Mouse (Mus musculus): ENCODE data around the gene Asic2.

DNA sequence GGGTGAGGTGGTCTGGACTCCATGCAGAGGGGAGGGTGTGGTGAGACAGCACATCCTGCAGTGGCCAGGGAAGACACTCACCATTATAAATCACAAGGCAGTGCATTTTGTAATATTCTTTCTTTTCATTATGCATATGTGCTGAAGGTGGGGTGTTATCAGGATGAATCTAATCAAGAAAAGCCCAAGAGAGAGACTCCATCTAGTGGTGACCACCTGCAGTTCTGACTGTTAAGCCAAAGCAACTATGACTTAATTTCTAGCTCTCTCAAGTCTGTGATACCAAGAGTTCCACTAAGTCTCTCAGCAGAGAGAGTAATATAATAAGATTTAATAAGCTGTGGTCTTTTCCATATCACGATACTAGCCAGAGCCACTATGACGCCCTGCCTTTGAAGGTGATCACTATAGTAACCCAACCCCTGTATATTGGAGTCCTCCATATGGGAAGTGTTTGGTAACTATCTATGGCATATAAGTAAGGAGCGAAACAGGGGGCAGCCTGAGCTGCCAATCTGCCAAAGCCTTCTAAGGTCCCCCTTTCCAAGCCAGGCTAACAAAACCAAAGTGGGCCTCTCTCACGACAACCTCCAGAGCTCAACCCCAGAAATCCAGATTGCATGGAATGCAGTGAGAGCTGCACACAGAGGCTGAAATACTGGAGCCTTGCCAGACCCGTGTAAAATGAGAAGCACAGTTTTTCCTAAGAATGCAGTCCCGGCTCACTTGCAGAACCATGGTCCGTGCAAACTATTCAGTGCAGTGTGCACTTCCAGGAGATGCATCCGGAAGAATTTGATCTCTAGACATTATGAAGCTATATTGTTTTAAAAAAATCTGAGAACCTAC, 459.6 kb downstream of the Asic2 start:
- TF ChIP-seq CTCF (IDR thresholded peaks at IDR 0.05; ENCODE audit: borderline replicate concordance, control insufficient read depth, extremely low read depth, insufficient read depth, low read length, poor library complexity), result no peak
- TF ChIP-seq POLR2A (IDR thresholded peaks at IDR 0.05; ENCODE audit: control insufficient read depth, extremely low read depth, insufficient read depth, low read length, poor library complexity), result no peak
